Mouse (Mus musculus): ENCODE data around the gene Glul. TPM values are rescaled to one million over a fixed set of nuclear protein-coding genes. Genes with fewer than 3 reads are reported as not detected.

The Glul gene
- polyA plus RNA-seq, 1 experiment from 2014 or later = 114 TPM

DNA sequence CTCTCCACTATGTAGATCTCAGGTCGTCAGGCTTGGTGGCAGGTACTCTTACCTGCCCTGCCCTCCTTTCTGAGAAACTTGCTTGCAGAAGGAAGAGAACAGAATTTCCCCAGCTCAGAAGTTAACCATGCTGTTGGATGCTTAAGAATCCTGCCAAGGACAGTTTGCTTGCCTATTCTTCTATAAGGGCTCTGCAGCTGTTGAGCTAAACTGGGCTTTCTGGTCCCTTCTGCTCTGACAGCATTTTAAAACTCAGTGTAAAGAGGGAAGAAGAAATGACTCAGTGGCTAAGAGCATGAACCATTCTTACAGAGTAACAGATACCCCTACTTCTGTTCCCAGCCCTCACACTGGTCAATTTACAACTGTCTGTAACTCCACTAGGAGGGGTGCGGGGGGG lies 41.2 kb downstream of the Glul start:
- Histone ChIP-seq H3K4me2 (no peak overlapping the region), H3K4me3 (replicated peaks) (no peak overlapping the region), H3K4me1 (replicated peaks) (peaks cover 6% of the 10 kb centered on the region), H3K9ac (no peak overlapping the region), H3K36me3 (no peaks in the 10 kb centered on the region), H3K9me3 (replicated peaks) (peaks cover 5% of the 10 kb centered on the region; the same call in 1 of the 2 replicates), H3K27me3 (no peaks in the 10 kb centered on the region), H3K27ac (no peak overlapping the region)
- ATAC-seq (ENCODE audit: low read depth) (no peak), DNase-seq (no peak)
- WGBS (ENCODE audit: insufficient replicate concordance) = 74% methylated on average over 2 of the region's 2 CpGs

DNA sequence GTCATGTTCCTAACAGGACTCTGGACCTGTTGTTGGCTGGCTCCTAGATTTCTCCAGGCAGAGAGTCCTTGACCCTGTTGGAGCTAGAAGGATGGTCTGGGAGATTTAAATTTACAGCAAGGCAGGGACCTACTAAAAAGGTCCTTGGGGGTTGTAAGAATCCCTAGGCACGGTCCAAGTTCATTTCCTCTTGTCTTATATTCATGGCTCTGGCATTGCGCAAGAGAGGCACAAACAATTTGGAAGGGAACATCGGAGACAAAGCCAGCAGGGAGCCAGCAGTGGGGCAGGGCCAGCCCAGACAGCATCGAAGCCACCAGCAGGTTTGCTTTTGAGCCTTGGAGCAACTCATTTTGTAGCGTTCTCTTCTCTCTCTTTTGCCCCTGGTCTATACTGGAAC lies 45.4 kb downstream of the Glul start:
- 60% methylated on average over 5 of the region's 5 CpGs for WGBS (ENCODE audit: insufficient replicate concordance)
- no peak for ATAC-seq (ENCODE audit: low read depth)
- H3K4me3 ChIP-seq (replicated peaks) = no peak overlapping the region
- H3K36me3 ChIP-seq = no peaks in the 10 kb centered on the region
- H3K4me1 ChIP-seq (replicated peaks) = no peaks in the 10 kb centered on the region
- no peak overlapping the region for H3K4me2 ChIP-seq
- no peaks in the 10 kb centered on the region for H3K9me3 ChIP-seq (replicated peaks)
- no peak for DNase-seq
- H3K9ac ChIP-seq = no peak overlapping the region
- H3K27ac ChIP-seq = no peak overlapping the region
- no peaks in the 10 kb centered on the region for H3K27me3 ChIP-seq

DNA sequence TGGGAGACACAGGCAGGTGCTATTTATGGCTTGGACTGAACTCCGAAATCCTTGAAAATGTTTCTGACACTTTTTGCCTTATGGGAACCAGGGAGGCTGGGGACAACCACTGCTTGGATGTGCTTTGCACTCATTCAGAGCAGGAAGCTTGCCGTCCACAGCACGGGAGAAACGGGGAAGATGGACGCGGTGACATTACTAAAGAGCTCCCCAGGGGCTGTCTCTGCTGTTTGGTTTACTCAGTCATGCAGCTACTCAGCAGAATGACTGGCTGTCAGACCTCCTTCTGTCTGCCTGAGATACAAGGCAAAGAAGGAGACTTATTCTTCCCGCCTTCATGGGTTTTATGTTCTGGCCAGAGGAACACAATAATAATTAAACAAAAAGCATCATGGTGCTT lies 47.2 kb downstream of the Glul start:
- ATAC-seq (ENCODE audit: low read depth) = no peak
- no peak overlapping the region for H3K9ac ChIP-seq
- no peaks in the 10 kb centered on the region for H3K4me1 ChIP-seq (replicated peaks)
- no peaks in the 10 kb centered on the region for H3K36me3 ChIP-seq
- 52% methylated on average over 7 of the region's 7 CpGs for WGBS (ENCODE audit: insufficient replicate concordance)
- H3K4me2 ChIP-seq = no peak overlapping the region
- no peak for DNase-seq
- H3K27me3 ChIP-seq = no peaks in the 10 kb centered on the region
- H3K4me3 ChIP-seq (replicated peaks) = no peak overlapping the region
- H3K9me3 ChIP-seq (replicated peaks) = no peaks in the 10 kb centered on the region
- H3K27ac ChIP-seq = no peak overlapping the region

DNA sequence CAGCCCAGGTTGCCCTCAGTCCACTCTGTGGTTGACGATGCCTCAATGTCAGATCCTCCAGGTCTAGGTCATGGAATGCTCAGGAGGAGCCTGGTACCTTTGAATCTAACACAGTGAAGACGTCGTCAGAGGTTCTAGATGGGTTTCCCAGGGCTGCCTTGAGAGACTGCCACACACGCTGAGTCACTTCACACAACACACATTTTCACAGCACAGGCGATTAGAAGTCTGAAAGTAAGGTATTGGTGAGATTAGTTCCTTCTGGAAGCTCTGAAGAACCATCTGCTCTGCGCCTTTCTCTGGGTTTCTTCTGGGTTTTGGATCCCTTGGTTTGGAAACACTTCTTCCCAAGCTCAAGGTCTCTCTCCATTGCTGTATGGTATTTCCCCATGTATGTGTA lies 48.1 kb downstream of the Glul start:
- Histone ChIP-seq H3K27me3 (no peaks in the 10 kb centered on the region), H3K27ac (no peak overlapping the region), H3K4me1 (replicated peaks) (no peaks in the 10 kb centered on the region), H3K36me3 (no peaks in the 10 kb centered on the region), H3K9me3 (replicated peaks) (no peaks in the 10 kb centered on the region), H3K9ac (no peak overlapping the region), H3K4me2 (no peak overlapping the region), H3K4me3 (replicated peaks) (no peak overlapping the region)
- no peak for ATAC-seq (ENCODE audit: low read depth)
- no peak for DNase-seq
- WGBS (ENCODE audit: insufficient replicate concordance) = 67% methylated on average over 6 of the region's 6 CpGs

DNA sequence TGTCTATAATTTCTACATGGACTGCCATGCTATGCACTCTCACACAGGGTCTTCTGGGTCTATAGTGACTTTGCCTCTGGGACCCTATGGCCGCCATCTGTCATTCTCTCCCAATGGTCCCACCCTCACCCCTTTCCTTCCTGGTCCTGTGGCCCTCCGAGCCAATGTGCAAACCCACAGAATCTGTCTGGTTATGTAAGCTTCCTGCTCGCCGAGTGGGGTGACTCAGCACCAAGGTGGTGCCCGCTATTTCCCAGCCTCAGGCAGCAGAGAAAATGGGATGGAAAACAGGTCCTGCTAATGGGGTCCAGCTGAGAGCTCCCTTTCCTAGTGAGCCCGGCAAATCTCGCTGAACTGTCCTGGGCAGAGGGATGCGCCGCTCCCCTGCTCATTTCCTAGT lies 53.5 kb downstream of the Glul start:
- 59% methylated on average over 9 of the region's 9 CpGs for WGBS (ENCODE audit: insufficient replicate concordance)
- Histone ChIP-seq H3K4me2 (no peak overlapping the region), H3K27me3 (no peaks in the 10 kb centered on the region), H3K9me3 (replicated peaks) (no peaks in the 10 kb centered on the region), H3K4me1 (replicated peaks) (peaks cover 15% of the 10 kb centered on the region), H3K36me3 (no peaks in the 10 kb centered on the region), H3K9ac (no peak overlapping the region), H3K27ac (no peak overlapping the region), H3K4me3 (replicated peaks) (no peak overlapping the region)
- DNase-seq (no peak), ATAC-seq (ENCODE audit: low read depth) (no peak)

DNA sequence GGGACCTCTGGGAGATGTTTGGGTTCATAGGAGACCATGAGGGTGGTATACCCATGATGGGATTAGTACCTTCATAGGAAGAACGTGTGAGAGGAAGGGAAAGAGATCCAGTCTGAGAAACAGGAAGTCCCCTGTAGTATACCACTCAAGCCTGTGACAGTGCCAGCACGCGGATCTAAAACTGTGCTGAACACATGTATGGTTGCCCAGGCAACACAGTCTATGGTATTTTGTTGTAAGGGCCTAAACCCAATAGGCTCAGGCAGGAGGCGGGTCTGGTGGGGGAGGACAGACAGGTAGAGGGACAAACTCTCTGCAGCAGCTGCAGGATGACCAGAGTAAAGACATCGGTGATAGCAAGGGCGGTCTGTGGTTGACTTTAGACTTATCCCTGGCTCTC lies 54.1 kb downstream of the Glul start:
- ATAC-seq (ENCODE audit: low read depth) = 0 out of 2 replicates have a peak, but pooled peaks have one; percentile 34
- Histone ChIP-seq H3K27me3 (no peaks in the 10 kb centered on the region), H3K9me3 (replicated peaks) (no peaks in the 10 kb centered on the region), H3K4me3 (replicated peaks) (no peak overlapping the region), H3K9ac (no peak overlapping the region), H3K27ac (no peak overlapping the region), H3K36me3 (no peaks in the 10 kb centered on the region), H3K4me2 (no peak overlapping the region), H3K4me1 (replicated peaks) (peaks cover 15% of the 10 kb centered on the region)
- 61% methylated on average over 6 of the region's 6 CpGs for WGBS (ENCODE audit: insufficient replicate concordance)
- DNase-seq = no peak

DNA sequence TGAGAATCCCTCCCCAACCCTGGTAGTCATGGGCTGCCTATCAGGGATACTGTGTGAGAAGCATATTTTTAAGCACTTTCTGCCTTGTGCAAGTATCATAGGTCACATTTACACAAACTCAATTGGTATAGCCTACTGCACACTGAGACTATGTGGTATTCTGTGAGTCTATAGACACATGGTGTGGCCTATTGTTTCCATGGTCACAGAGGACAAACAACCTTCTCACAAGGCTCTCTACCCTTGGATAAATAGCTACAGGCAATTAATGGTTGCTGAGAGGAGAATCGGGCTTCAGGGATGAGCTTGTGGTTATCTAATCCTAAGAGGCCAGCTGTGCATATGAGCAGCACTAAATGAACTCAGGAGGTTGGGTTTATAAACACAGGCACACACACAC lies 58.1 kb downstream of the Glul start:
- ATAC-seq (ENCODE audit: low read depth) (no peak), DNase-seq (no peak)
- Histone ChIP-seq H3K27ac (no peak overlapping the region), H3K9ac (no peak overlapping the region), H3K9me3 (replicated peaks) (no peaks in the 10 kb centered on the region), H3K4me2 (no peak overlapping the region), H3K27me3 (no peaks in the 10 kb centered on the region), H3K4me1 (replicated peaks) (peaks cover 15% of the 10 kb centered on the region), H3K36me3 (no peaks in the 10 kb centered on the region), H3K4me3 (replicated peaks) (no peak overlapping the region)
- WGBS (ENCODE audit: insufficient replicate concordance) = 42% methylated on average over 1 of the region's 1 CpGs

Small RNA genes within 50 kb of the gene (microRNA-seq; reads per million reads assigned to microRNA genes)
- 34.4 reads per million, percentile 39 among the genes with 10 or more reads in this experiment for gene Mir8114

Other genes starting within 250 kb of the Glul start
- 0.07 and 0.09 TPM in 2 replicates for gene Rgs8, start 246.9 kb upstream of the Glul start, polyA plus RNA-seq (2015; fragmentation: Nextera tagmentation; extraction: Ambion mirVana)
- 0.39 and 0.56 TPM in 2 replicates for gene Rgs16, start 159.6 kb upstream of the Glul start, polyA plus RNA-seq (2015; fragmentation: Nextera tagmentation; extraction: Ambion mirVana)
- gene Rnasel, start 150.5 kb upstream of the Glul start, polyA plus RNA-seq (2015; fragmentation: Nextera tagmentation; extraction: Ambion mirVana) = 13.8 and 15.9 TPM in 2 replicates
- not detected in 2 replicates for gene Rgsl1, start 55.8 kb upstream of the Glul start, polyA plus RNA-seq (2015; fragmentation: Nextera tagmentation; extraction: Ambion mirVana)
- 0.10 and 0.17 TPM in 2 replicates for gene Teddm1b, start 25.6 kb upstream of the Glul start, polyA plus RNA-seq (2015; fragmentation: Nextera tagmentation; extraction: Ambion mirVana)
- gene Teddm1a, start 8.2 kb upstream of the Glul start, polyA plus RNA-seq (2015; fragmentation: Nextera tagmentation; extraction: Ambion mirVana) = not detected in 2 replicates
- gene Teddm2, start 284 bp downstream of the Glul start, polyA plus RNA-seq (2015; fragmentation: Nextera tagmentation; extraction: Ambion mirVana) = 0.39 and 0.41 TPM in 2 replicates